Mouse (Mus musculus) thymus, postnatal 4 days (tissue): ENCODE measurements around the gene Abhd14a.

ENCODE experiments used
- DNase-seq: peaks from one replicate; pipeline ENCODE4 v3.0.0; 2021

Gene Abhd14a

DNA sequence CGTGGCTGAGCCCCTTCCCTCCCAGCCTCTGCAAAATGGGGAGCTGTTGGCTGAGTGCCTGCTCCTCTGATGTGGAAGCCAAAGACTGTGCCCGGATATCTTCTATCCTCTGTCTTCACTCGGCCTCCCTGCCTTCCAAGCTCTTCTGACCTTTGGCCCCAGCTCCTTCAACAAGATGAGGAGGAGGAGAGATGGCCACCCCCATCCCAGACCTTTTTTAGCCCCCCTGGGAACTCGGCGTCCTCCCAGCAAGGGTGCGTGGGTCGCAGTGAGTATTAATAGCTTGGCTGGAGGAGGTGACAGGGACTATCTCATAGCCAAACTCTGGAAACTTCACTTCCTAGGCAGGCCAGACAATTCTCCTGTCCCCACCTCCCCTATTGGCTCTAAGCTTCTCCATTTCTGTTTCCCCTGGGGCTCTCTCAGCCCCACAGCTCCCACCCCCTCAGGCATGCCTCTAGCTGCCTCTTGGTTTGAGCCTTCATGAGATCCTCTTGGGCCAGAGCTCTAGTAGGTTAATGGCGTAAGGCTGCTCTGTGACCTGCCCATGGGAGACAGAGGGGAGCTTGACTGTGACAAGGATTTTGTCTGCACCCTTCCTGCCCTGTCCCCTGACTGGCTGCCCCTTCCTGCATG lies 40.9 kb downstream of the Abhd14a start:
- no peak for DNase-seq

- DNase-seq: no peak
These were observed 42.2 kb downstream of the Abhd14a start for GRCm38 (mm10) chr9:106405275-106405674.

GRCm38 (mm10) chr9:106402607-106403375 lies 44.7 kb downstream of the Abhd14a start:
- no peak for DNase-seq

GRCm38 (mm10) chr9:106402149-106402548 lies 45.3 kb downstream of the Abhd14a start:
- no peak for DNase-seq

GRCm38 (mm10) chr9:106399808-106400207 lies 47.7 kb downstream of the Abhd14a start:
- no peak for DNase-seq

DNA sequence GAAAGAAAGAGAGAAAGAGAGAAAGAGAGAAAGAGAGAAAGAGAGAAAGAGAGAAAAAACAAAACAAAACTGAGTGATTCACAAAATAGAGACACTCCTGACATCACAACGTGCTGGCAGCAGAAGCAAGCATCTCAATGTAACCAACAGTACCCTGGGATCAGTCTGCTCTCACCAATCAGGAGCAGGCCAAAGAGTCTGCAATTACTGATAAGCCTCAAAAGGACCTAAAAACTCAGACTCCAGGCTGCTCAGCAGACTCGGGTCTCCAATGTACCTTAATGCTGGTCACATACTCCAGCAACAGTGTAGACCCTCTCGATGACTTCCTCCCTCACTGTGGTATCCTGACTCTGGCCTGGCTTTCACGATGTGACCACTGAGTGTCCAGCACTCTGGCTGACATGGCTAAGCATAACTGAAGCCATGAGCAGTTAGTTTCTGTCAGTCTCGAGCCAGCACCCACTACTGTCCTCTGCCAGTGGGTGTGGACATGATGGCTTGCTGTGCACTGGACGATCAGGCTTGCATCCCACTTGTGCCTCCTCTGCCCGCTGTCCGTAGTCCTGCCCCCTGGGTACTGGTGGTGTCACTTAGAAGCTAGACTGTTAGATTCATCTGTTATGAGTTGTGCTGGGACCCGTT lies 48.7 kb downstream of the Abhd14a start:
- no peak for DNase-seq

GRCm38 (mm10) chr9:106397733-106398132 lies 49.7 kb downstream of the Abhd14a start:
- no peak for DNase-seq

DNA sequence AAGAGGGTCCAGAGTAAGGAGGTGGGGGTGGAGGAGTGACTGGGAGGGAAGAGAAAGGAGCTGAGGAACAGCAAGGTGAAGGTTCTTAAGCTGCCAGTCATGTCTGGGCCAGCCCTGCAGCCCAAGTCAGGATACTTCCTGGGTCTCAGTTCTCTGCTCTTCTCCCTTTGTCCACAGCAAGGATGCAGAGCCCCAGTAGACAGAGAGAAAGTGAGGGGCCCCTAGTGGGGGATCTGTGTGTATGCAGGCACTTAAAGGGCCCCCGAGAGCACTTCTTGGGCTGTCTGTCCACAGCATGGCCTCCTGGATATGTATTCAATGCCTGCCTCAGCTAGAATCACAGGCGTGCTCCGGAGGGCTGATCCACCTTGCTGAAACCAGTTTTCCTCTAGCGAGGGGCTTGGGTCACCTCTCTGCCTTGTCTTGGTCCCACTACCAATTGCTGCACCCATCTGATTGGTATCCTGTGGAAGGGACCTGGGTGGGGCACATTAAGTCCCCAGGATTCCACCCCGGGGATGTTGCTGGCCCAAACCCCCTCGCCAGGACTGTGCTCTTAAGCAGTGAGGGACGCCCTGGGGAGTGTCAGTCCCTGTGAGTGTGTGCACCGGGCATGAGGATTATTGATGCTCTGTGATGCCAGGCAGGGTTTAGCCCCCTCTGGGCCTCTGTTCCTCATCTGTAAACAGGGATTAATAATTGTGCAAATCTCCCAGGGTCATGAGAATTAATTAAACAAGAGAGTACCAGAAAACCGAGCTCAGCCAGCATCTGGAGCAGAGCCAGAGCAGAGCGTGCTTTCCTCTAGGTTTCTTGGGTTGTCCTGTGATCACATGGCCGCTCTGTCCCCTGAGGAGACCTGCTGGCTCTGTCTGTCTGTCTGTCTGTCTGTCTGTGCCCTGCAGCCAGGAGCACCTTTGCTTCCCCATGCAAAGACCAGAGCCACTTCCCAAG lies 52.6 kb downstream of the Abhd14a start:
- peak; percentile 56 for DNase-seq

- no peak for DNase-seq
These were observed 53.9 kb downstream of the Abhd14a start for GRCm38 (mm10) chr9:106393548-106393947.

- no peak for DNase-seq
These were observed 54.5 kb downstream of the Abhd14a start for GRCm38 (mm10) chr9:106392828-106393527.
